Mouse (Mus musculus): Measurements from ENCODE around the gene Wdr62. TPM values are rescaled to one million over a fixed set of nuclear protein-coding genes. Genes with fewer than 3 reads are reported as not detected.

Wdr62 gene
- polyA plus RNA-seq, 1 experiment from 2014 or later, result 9.7 TPM

- H3K27ac ChIP-seq (ENCODE audit: low read length), result no peak overlapping the region
- 84% methylated on average over 15 of the region's 15 CpGs for WGBS
- H3K4me2 ChIP-seq (replicated peaks; ENCODE audit: low read depth, low read length), result no peak overlapping the region
- no peak overlapping the region for H3K9ac ChIP-seq (replicated peaks; ENCODE audit: low read length)
- H3K27me3 ChIP-seq (ENCODE audit: insufficient read depth, low read length), result no peaks in the 10 kb centered on the region
- peaks cover 8% of the 10 kb centered on the region for H3K36me3 ChIP-seq (ENCODE audit: insufficient read depth, low read length)
- peaks cover 17% of the 10 kb centered on the region for H3K4me1 ChIP-seq (ENCODE audit: insufficient read depth, low read length)
- no peak overlapping the region for H3K4me3 ChIP-seq (ENCODE audit: low read length)
- no peaks in the 10 kb centered on the region for H3K9me3 ChIP-seq (ENCODE audit: low read length)
- ATAC-seq (ENCODE audit: low FRiP score, low TSS enrichment), result no peak
These were observed 45.9 kb downstream of the Wdr62 start for GRCm38 (mm10) chr7:30234276-30234858.

GRCm38 (mm10) chr7:30233387-30233786 lies 46.8 kb downstream of the Wdr62 start:
- ATAC-seq (ENCODE audit: low FRiP score, low TSS enrichment), result no peak
- H3K27ac ChIP-seq (ENCODE audit: low read length), result no peak overlapping the region
- H3K4me2 ChIP-seq (replicated peaks; ENCODE audit: low read depth, low read length), result no peak overlapping the region
- H3K27me3 ChIP-seq (ENCODE audit: insufficient read depth, low read length), result no peaks in the 10 kb centered on the region
- 88% methylated on average over 20 of the region's 20 CpGs for WGBS
- H3K9me3 ChIP-seq (ENCODE audit: low read length), result no peaks in the 10 kb centered on the region
- peak overlapping the region; percentile 77; the same call in 1 of the 2 replicates for H3K4me3 ChIP-seq (ENCODE audit: low read length)
- peaks cover 8% of the 10 kb centered on the region for H3K36me3 ChIP-seq (ENCODE audit: insufficient read depth, low read length)
- H3K4me1 ChIP-seq (ENCODE audit: insufficient read depth, low read length), result peaks cover 17% of the 10 kb centered on the region
- no peak overlapping the region for H3K9ac ChIP-seq (replicated peaks; ENCODE audit: low read length)

DNA sequence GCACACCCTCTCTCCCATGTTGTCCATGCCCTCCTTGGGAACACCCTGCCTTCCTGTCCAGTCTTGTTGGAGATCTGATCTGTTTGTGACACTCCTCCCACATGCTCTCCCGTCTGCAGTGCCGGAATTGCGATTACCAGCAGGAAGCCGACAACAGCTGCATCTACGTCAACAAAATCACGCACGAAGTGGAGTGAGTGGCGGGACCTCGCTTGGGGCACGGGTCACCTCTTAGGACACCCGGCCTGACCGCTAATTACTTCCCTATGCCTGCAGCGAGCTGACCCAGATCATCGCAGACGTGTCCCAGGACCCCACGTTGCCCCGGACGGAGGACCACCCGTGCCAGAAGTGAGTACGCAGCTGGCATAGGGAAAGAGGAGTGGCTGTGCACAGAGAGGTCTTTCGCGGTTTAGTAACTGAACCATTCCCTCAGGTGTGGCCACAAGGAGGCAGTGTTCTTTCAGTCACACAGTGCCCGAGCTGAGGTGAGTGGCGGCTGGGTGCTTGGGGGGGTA lies 47.5 kb downstream of the Wdr62 start:
- Histone ChIP-seq H3K9ac (replicated peaks; ENCODE audit: low read length) (peak overlapping the region; percentile 83), H3K27ac (ENCODE audit: low read length) (peak overlapping the region; percentile 98), H3K36me3 (ENCODE audit: insufficient read depth, low read length) (peaks cover 8% of the 10 kb centered on the region), H3K4me2 (replicated peaks; ENCODE audit: low read depth, low read length) (peak overlapping the region; percentile 67), H3K4me3 (ENCODE audit: low read length) (peak overlapping the region; percentile 77), H3K27me3 (ENCODE audit: insufficient read depth, low read length) (no peaks in the 10 kb centered on the region), H3K4me1 (ENCODE audit: insufficient read depth, low read length) (peaks cover 17% of the 10 kb centered on the region), H3K9me3 (ENCODE audit: low read length) (no peaks in the 10 kb centered on the region)
- 3% methylated on average over 24 of the region's 24 CpGs for WGBS
- peak; percentile 2 for ATAC-seq (ENCODE audit: low FRiP score, low TSS enrichment)

DNA sequence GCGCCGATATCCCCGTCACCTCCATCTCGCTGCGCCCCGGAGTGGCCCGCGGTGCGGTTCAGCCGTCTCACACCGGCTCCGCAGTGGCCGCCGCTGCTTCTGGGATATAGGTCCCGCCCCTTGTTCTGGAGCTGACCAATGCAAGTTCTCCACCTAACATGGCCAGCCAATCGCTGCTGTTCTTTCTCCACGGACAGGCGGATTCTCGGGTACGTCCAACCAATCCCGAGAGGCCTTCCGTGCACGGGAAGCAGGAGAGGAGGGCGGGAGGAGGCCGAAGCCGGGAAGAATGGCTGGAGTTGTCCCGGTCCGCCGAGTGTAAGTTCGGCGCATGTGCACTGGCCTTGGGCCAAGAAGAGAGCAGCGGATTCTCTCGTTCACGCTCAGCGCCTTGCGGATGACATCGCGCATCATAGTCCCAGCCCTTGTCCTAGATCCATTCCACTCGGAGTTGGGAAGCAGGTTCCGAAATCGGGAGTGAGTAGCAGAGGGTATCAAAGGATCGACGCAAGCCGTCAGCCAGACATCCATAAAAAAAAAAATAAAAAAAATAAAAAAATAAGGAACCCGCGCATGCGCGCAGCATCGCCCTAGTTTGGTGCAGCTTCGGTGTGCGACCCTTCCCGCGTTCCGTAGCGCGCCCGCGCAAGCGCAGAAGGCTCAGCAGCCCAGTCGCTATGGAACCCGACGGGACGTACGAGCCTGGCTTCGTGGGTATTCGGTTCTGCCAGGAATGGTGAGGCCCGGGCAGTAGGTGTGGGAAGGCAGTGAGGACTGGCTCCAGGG lies 48.4 kb downstream of the Wdr62 start, which contains the start of the genes Polr2i and Tbcb:
TSS of gene Polr2i (plus strand) at position 280 of the 786 bp plus-strand sequence.
TSS of gene Tbcb (minus strand) at position 604 of the 786 bp plus-strand sequence.
- H3K36me3 ChIP-seq (ENCODE audit: insufficient read depth, low read length), result peaks cover 17% of the 10 kb centered on the region

DNA sequence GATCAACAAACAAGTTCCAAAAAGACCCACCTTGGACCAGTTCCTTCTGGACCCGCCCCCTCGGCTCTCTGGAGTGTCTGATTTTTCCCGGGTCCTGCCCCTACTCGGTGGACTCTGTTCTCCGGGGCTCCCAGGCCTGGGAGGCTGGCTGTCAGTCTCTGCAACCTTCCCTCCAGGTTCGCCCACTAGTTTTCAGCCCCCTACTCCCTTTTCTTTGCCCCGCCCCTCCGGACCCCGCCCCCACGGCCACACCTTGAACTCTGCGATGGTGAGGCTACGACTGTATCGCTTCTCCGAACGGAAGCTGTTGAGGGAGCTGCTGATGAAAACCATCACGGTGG lies 48.9 kb downstream of the Wdr62 start:
- under 1% methylated on average over 16 of the region's 16 CpGs for WGBS
- Histone ChIP-seq H3K9ac (replicated peaks; ENCODE audit: low read length) (peak overlapping the region; percentile 83), H3K9me3 (ENCODE audit: low read length) (no peaks in the 10 kb centered on the region), H3K36me3 (ENCODE audit: insufficient read depth, low read length) (peaks cover 22% of the 10 kb centered on the region), H3K4me1 (ENCODE audit: insufficient read depth, low read length) (peaks cover 17% of the 10 kb centered on the region), H3K4me3 (ENCODE audit: low read length) (peak overlapping the region; percentile 77), H3K27ac (ENCODE audit: low read length) (no peak overlapping the region), H3K27me3 (ENCODE audit: insufficient read depth, low read length) (no peaks in the 10 kb centered on the region), H3K4me2 (replicated peaks; ENCODE audit: low read depth, low read length) (peak overlapping the region; percentile 75)
- no peak for ATAC-seq (ENCODE audit: low FRiP score, low TSS enrichment)

More for the DNA sequence above, 48.4 kb downstream of the Wdr62 start, which contains the start of the genes Polr2i and Tbcb:
- Histone ChIP-seq H3K9me3 (ENCODE audit: low read length) (no peaks in the 10 kb centered on the region), H3K4me2 (replicated peaks; ENCODE audit: low read depth, low read length) (peak within 1 kb of the TSS; percentile 75), H3K4me1 (ENCODE audit: insufficient read depth, low read length) (peaks cover 17% of the 10 kb centered on the region), H3K9ac (replicated peaks; ENCODE audit: low read length) (peak within 1 kb of the TSS; percentile 83), H3K27me3 (ENCODE audit: insufficient read depth, low read length) (no peaks in the 10 kb centered on the region), H3K27ac (ENCODE audit: low read length) (peak within 1 kb of the TSS; percentile 98), H3K4me3 (ENCODE audit: low read length) (peak within 1 kb of the TSS; percentile 77)
- under 1% methylated on average over 67 of the region's 67 CpGs for WGBS
- peak; percentile 95 for ATAC-seq (ENCODE audit: low FRiP score, low TSS enrichment)

GRCm38 (mm10) chr7:30224206-30224605 lies 56.0 kb downstream of the Wdr62 start:
- Histone ChIP-seq H3K36me3 (ENCODE audit: insufficient read depth, low read length) (peaks cover 42% of the 10 kb centered on the region), H3K27ac (ENCODE audit: low read length) (no peak overlapping the region), H3K27me3 (ENCODE audit: insufficient read depth, low read length) (no peaks in the 10 kb centered on the region), H3K9ac (replicated peaks; ENCODE audit: low read length) (no peak overlapping the region), H3K4me1 (ENCODE audit: insufficient read depth, low read length) (peaks cover 5% of the 10 kb centered on the region; the same call in 1 of the 2 replicates), H3K4me3 (ENCODE audit: low read length) (no peak overlapping the region), H3K4me2 (replicated peaks; ENCODE audit: low read depth, low read length) (no peak overlapping the region), H3K9me3 (ENCODE audit: low read length) (no peaks in the 10 kb centered on the region)
- WGBS, result 95% methylated on average over 12 of the region's 12 CpGs
- ATAC-seq (ENCODE audit: low FRiP score, low TSS enrichment), result no peak

GRCm38 (mm10) chr7:30222205-30222604 lies 58.0 kb downstream of the Wdr62 start:
- no peak overlapping the region for H3K27ac ChIP-seq (ENCODE audit: low read length)
- H3K36me3 ChIP-seq (ENCODE audit: insufficient read depth, low read length), result peaks cover 38% of the 10 kb centered on the region
- H3K4me2 ChIP-seq (replicated peaks; ENCODE audit: low read depth, low read length), result no peak overlapping the region
- WGBS, result 91% methylated on average over 5 of the region's 5 CpGs
- no peaks in the 10 kb centered on the region for H3K9me3 ChIP-seq (ENCODE audit: low read length)
- peaks cover 10% of the 10 kb centered on the region; the same call in 1 of the 2 replicates for H3K4me1 ChIP-seq (ENCODE audit: insufficient read depth, low read length)
- no peak overlapping the region for H3K4me3 ChIP-seq (ENCODE audit: low read length)
- no peak overlapping the region for H3K9ac ChIP-seq (replicated peaks; ENCODE audit: low read length)
- no peak for ATAC-seq (ENCODE audit: low FRiP score, low TSS enrichment)
- no peaks in the 10 kb centered on the region for H3K27me3 ChIP-seq (ENCODE audit: insufficient read depth, low read length)

DNA sequence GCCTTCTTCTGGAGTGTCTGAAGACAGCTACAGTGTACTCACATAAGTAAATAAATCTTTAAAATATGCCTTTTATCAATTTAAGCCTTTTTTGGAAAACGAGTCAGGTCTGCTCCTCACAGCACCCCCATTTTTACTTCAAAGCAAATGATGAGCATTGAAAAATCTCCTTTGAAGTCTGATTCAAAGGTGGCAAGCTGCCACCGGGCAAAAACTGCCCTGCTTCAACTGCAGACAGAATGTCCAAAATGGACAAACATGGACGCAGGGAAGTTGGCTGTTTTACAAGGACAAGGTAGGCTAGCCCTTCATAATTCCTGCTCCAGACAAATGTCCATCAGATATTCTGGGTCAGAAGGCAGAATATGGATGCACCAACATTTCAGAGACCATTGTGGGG lies 58.8 kb downstream of the Wdr62 start:
- Histone ChIP-seq H3K4me1 (ENCODE audit: insufficient read depth, low read length) (peaks cover 10% of the 10 kb centered on the region; the same call in 1 of the 2 replicates), H3K27me3 (ENCODE audit: insufficient read depth, low read length) (no peaks in the 10 kb centered on the region), H3K4me3 (ENCODE audit: low read length) (no peak overlapping the region), H3K4me2 (replicated peaks; ENCODE audit: low read depth, low read length) (no peak overlapping the region), H3K9me3 (ENCODE audit: low read length) (no peaks in the 10 kb centered on the region), H3K36me3 (ENCODE audit: insufficient read depth, low read length) (peaks cover 30% of the 10 kb centered on the region), H3K9ac (replicated peaks; ENCODE audit: low read length) (no peak overlapping the region), H3K27ac (ENCODE audit: low read length) (no peak overlapping the region)
- WGBS, result 84% methylated on average over 3 of the region's 3 CpGs
- ATAC-seq (ENCODE audit: low FRiP score, low TSS enrichment), result no peak

DNA sequence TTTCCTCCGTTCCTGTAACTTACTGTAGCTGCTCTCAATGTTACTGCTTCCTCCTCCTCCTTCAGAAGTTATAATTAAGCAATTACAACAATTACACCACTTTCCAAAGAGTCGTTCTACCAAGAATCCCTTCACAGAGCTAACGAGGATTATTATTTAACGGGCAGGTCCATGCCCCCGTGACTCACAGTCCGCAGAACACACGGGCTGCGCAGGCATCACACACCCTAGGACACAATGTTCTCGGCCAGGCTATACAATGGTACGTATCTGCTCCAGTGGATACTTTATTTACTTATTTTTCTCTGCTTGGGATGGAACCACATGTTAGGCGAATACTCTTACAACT lies 60.2 kb downstream of the Wdr62 start:
- H3K9me3 ChIP-seq (ENCODE audit: low read length), result no peaks in the 10 kb centered on the region
- peaks cover 10% of the 10 kb centered on the region; the same call in 1 of the 2 replicates for H3K4me1 ChIP-seq (ENCODE audit: insufficient read depth, low read length)
- 0 out of 2 replicates have a peak, but pooled peaks have one; percentile 35 for ATAC-seq (ENCODE audit: low FRiP score, low TSS enrichment)
- no peaks in the 10 kb centered on the region for H3K27me3 ChIP-seq (ENCODE audit: insufficient read depth, low read length)
- WGBS, result 15% methylated on average over 11 of the region's 11 CpGs
- peak overlapping the region; percentile 97 for H3K4me2 ChIP-seq (replicated peaks; ENCODE audit: low read depth, low read length)
- peaks cover 20% of the 10 kb centered on the region for H3K36me3 ChIP-seq (ENCODE audit: insufficient read depth, low read length)
- peak overlapping the region; percentile 68 for H3K9ac ChIP-seq (replicated peaks; ENCODE audit: low read length)
- H3K27ac ChIP-seq (ENCODE audit: low read length), result no peak overlapping the region; the same call in 1 of the 2 replicates
- peak overlapping the region; percentile 61 for H3K4me3 ChIP-seq (ENCODE audit: low read length)

Data from kidney, embryonic 16.5 days (tissue).